Mouse (Mus musculus) cerebral cortex, adult 2 months (tissue): ENCODE results near the gene Tepsin.

Experiments used
- WGBS: fragments of 180-500 bp; shearing (Covaris S2); methylation state at CpG from one replicate; pipeline ENCODE4 v1.1.7; 2018; 5-methylcytosine and 5-hydroxymethylcytosine counted together

Gene Tepsin

DNA sequence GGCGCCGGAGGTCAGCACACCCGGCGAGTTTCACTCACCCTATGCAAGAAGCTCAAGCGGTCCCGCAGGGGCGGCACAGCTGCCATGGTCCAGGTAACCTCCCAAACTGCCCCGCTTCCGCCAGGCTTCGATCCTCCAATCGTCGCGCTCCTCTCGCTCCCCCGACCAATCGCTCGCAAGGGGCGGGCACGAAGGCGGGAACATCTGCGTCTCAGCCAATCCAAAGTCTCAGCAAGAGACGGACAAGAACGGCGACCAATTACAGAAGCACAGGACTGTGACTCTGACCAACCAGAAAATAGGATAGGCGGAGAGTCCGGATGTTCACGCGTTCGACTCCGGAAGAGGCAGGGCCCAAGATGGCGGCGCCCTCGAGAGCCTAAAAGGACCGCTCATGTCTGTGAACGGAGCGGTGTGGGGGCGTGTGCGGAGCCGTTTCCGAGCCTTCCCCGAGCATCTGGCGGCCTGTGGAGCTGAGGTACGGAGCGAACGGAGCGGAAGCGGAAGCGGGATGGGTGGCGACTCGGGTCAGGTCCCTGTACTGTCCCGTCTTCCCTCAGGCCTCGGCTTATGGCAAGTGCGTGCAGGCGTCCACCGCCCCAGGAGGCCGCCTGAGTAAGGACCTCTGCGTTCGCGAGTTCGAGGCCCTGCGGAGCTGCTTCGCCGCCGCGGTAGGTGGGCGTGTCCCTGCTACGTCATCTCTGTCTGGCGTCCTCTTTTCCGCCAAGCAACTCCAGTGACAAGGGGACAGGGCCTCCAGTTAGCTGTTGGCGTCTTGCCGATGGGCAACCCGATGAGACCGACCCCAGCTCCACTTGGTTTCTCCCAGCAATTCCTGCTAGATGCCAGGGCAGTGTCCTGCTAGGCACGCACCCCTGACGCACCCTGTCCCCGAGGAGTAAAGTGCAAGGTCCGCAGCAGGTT lies at the start of gene Tepsin, which contains the start of gene Ndufaf8:
TSS of gene Tepsin (minus strand) at position 144 of the 924 bp plus-strand sequence.
TSS of gene Ndufaf8 (plus strand) at position 341 of the 924 bp plus-strand sequence.
- under 1% methylated on average over 77 of the region's 77 CpGs for WGBS

DNA sequence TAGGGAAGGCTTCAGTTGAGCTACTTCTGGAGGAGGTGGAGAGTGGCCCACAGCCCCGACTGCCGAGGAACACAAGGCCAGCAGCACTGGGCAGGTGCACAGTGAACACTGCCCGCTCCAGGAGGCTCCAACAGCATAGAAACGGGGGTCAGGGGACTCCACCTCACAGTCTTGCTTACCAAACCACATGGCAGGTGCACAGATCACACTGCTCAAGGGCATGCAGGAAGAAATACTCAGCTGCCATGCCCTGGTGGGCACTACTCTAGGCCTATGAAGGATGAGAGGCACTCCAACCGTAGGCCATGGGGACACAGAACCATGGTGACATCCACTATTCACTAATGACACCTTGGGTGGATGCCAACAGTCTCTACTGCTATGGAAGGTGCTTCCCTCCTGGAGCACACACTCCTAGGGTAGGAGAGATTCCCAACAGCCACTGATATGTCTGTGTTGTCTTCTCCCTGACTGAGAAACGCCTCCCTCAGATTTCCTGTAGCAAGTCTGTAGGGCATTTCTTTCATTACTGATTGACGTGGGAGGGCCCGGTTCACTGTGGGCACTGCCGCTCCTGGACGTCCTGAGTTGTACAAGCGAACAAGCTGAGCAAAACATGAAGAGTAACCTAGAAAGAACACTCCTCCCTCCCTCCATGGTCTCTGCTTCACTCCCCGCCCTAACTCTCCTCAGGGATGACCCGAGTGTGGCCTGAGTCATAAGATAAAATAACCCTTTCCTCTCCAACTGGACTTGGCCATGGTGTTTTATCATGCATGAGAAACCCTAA lies 45.4 kb upstream of the Tepsin start:
- WGBS, result 82% methylated on average over 13 of the region's 13 CpGs

DNA sequence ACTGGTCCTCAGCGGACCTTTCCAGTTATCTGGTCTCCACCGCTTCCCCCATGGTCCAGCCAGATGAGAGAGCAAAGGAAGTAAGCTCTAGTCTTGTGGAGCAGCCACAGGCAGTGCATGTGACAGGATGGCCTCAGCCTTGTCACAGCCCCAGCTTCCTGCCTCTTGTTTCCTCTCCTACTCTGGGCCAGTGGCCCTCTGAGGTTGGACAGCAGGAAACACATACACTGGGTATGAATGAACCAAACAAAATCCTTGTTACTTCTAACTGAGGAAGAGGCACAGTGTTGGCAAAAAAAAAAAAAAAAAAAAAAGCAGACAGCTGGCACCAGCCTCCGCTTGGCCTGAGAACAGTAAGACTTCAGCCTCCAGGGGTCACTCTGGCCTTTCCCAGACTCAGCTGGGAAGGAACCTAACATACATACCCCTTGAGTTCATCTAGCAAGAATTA lies 44.1 kb upstream of the Tepsin start:
- 52% methylated on average over 3 of the region's 3 CpGs for WGBS

DNA sequence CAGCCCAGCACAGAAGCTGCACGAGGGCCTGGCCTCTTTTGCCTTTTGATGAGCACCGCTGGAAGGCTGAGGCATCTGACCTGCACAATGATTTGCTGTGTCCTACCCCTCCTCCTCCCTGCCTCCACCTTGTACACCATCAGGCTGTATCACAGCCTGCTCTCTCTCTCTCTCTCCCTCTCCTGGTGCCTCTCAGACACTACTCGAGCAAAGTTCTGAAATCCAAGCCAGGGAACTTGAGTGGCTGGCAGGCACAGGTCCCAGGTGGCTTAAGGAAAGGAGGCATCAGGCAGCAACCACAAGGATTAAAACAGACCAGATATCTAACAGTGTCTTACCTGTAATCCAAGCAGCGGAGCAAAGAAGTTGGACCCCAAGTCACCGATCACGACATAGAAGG lies 41.7 kb upstream of the Tepsin start:
- 75% methylated on average over 6 of the region's 6 CpGs for WGBS

DNA sequence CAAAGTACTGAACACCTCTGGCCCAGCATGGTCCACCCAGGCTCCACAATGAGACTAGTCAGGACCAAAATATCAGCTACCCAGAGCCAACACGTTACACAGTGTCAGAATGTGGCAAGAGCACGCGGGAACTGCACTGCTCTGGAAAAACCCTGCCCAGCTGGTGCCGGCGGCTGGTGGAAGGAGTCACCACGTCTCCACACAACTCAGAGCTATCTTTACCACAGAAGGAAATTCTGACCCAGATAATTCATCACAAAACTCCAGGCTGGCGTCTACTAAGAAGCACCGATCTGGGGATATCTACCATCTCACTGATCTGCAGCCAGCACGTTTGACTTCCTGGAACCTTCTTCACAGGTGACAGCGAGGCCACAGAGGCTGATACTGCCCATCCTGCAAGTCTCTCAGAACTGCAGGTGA lies 40.8 kb upstream of the Tepsin start:
- 51% methylated on average over 10 of the region's 10 CpGs for WGBS

DNA sequence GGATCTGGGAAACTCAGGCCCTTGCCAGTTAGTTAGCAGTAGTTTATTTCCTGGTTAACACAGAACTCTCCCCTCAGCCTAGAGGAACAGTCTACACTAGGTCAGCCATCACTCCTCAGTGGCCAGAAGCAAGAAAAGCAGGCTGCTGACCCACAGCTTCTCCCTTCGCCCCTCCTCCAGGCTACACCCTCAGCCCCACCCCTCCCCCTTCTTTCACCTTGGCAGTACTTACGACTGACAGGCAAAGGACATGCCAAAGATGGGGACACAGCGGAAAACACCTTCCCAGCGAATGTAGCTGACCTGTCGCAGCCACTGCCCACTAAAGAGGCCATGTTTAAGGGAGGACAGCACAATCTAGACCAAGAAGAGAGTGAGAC lies 39.1 kb upstream of the Tepsin start:
- WGBS, result 77% methylated on average over 5 of the region's 5 CpGs

DNA sequence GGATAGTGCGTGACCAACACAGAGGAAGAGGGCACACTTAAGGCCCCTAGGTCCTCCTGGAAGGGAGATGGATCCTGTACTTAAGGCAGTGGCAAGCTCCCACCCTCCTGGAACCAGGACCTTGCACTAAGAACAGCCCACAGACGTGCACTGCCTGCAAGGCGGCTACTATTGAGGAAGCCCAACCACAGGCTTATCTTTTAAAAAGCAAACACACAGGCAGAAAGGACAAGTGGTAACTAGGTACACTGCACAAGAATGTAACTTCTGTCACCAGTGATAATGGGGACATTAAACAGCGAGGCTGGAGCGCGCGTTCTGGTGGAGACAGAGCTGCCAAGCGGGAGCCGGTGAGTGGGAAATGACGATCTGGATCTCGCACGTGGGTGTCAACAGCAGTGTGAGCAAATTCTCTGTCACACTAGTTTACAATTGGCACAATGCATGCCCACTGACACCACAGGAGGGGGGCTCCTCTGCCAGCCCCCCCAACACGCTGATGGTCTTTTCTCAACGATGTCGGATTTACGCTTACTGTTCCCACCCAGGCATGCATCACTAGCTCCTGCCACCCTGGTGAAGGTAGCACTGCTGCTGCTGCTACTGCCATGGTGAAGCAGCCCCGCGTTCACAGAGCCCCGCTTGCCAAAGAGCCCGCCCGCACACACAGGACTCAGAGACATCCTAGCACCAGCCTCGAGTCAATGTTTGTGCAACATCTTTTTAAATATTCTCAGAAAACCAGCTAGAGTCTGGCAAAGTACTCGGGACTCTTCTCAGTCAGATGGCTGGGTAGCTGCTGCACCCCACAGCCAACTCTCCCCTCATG lies 38.5 kb upstream of the Tepsin start:
- WGBS, result 47% methylated on average over 23 of the region's 23 CpGs

DNA sequence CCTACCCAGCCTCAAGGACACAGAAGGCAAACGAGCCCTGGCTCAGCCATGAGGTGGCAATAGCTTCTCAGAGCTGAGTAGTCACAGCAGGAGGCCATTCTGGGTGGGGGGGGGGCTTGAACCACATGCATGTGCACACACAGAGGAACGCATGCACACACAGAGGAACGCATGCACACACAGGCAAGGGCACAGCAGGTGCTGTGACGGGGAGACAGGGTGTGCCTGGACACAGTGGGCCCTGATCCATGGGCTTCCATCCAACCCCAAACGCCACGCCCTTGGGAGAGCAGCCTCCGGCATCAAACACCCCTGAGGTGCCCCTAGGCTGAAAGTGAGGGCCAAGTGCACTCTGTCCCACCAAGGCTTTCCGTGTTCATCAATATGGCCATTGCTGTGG lies 37.7 kb upstream of the Tepsin start:
- WGBS, result 85% methylated on average over 8 of the region's 8 CpGs

DNA sequence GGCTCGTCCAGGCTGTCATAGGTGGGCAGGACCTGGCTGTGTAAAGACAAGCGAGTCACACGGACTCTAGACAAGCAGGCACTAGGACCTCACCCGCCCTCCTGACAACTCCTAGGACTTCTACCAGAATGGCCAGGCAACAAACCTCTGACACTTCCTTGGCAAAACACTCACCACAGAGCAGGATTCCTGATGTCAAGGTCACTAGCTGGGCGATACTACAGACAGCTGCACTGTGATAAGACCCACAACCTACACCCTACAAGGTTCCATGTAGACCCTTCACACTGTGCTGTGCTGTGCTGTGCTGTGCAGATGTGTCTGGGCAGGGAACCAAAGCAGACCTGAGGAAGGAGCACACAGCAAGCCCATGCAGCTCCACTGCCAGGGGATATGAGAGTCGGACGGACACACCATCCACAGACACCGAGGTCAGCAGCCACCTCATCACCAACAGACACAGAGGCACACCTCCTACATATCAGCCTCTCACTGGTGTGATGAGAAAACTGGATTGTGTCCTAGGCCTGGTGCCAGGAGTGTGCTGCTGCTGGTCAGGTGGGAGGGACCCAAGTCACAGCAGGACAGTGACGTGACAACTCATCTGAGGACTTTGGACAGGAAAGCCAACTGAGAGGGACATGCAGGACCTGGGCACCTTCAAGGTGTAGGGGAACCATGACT lies 36.5 kb upstream of the Tepsin start:
- 91% methylated on average over 9 of the region's 9 CpGs for WGBS

DNA sequence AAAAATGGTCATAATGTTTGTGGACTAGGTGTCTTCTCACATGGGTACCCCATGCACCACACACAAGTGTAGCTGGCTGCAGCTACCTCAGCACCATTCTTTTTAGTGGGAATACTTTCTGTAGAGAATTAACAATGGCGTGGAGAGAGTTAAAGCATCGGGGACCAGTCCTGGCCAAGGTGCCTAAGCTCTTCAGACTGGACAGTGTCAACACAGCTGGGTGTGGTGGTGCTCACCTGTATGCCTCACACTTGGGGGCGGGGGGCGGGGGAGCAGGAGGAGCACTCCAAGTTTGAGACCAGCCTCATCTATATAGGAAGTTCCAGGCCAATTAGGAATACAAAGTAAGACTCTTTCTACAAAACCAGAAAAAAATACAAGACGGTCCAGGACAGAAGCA lies 35.6 kb upstream of the Tepsin start:
- 97% methylated on average over 5 of the region's 5 CpGs for WGBS

DNA sequence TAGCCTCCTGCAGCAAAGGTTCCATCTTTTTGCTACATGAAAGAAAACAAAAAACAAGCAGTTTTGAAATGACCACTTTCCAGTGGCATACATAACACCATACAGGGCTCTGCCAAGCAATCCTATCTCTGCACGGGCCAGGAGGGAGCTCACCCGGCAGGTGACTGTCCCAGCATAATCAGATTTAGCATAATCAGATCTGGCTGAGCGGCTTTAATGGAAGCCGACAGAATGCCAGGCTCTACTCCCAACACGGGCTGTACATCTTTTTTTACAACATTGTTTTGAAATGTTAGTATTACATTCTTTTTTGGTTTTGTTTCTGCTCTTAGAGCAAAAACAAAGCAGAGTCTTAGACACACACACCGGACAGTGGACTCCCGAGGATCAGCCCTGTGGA lies 30.8 kb upstream of the Tepsin start:
- 81% methylated on average over 7 of the region's 7 CpGs for WGBS

DNA sequence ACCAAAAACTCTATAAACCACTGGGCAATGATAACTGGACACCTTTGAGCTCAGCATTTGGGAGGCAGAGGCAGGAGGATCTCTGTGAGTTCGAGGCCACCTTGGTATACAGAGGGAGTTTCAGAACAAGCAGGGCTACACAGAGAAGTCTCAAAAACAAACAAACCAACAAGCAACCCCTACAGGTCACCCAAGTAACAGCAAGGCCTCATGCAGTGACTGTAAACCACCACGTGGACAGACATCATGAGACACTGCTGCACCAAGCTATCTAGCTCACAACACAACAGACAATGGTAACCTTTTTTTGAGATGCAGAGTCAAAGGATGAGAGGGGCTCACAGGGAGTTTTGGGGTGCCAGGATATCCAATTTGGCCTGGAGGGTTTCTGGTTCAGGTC lies 28.3 kb upstream of the Tepsin start:
- 79% methylated on average over 2 of the region's 2 CpGs for WGBS

DNA sequence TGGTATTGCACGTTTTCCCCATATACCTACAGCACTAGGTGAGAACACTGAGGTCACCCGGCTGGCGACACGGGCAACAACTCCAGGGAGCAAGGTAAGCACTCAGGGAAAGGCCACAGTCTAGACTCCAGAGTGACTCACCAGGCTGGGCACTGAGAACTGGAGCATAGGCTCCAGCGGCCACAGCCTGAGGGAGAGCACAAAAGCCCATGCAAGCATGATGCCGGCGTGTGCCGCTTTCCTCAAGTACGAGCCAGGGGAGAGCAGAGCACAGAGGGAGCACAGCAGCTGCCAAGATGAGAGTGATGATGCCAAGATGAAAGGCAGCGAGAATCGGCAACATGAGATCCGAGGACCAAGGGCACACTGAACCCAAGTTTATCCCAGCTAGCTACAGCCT lies 23.6 kb upstream of the Tepsin start:
- WGBS, result 63% methylated on average over 12 of the region's 12 CpGs

DNA sequence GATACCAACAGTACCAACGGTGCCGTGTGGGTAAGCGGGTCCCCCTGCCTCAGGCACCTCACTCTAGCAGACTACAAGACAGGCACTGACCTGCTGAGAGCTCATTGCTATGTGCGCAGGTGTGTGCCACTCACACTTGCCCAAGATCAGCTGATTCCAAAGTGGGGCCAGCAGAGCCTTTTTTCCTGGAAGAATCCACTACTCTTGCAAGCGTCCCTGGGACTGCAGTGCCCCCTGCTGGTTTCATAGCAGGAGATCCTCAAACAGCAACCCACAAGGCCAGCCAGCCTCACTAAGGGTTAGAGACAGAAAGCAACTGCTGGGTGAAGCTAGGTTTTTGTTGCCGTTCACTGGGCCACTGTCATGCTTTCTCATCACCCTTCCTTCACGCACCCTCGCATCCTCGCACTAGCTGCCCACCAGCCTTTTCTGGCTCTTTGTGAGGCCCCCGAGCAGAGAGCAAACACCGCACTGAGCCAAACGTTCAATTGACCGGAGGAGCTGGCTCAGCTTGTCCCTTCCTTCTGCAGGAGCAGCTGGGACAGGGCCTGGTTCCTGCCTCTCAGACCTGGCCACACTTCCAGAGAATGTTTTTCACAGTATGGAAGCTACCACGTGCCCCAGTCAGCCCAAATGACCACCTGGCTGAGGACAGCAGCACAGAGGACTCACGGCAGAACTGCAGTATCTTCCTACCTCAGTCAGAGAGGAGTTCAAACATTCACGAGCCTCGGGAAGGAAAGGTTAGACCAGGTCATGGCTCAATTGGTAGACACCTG lies 22.3 kb upstream of the Tepsin start:
- 78% methylated on average over 17 of the region's 17 CpGs for WGBS

DNA sequence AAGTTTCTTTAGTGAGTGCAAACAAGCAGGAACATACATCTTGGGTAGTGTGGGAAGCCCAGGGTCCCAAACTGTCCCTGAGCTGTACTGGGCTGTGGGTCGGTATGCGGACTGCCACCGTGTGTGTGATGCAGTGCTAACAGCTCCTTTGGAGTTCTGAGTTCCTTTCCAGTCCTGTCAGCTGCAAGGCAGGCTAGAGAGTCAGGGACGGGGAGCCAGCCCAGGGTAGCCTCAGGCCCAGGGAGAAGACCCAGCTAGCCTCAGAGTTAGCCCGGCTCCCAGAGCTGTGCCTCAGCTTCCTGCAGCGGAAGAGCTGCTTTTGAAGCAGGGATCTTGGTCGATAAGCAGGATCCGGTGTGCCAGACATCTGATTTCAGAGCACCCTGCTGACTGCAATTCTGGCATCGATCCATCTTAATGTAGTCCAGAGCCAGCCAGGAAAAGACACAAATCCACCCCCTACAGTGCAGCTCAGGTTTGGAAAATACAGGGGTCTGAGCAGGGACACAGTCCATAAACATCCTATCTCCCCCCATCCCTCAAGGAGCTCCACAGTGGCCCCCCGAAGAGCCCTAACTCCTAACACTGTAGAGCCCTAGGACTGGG lies 21.5 kb upstream of the Tepsin start:
- WGBS, result 59% methylated on average over 10 of the region's 10 CpGs

DNA sequence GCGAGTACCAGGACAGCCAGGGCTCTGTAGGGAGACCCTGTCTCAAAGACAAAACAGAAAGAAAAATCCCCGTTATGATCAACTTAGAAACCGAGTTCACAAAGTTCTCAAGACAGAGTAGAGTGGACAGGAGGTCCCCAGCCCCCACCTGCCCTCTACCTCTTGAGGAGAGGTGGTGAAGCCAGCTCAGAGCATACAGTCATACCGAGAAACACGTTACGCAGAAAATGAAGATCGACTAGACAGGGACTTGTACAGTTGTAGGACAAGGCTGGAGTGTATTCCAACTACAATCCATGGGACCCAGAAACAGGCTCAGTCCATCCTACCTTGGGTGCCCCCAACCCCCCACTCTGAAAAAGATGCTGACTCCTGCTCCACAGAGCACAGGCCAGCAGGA lies 20.6 kb upstream of the Tepsin start:
- 98% methylated on average over 7 of the region's 7 CpGs for WGBS

DNA sequence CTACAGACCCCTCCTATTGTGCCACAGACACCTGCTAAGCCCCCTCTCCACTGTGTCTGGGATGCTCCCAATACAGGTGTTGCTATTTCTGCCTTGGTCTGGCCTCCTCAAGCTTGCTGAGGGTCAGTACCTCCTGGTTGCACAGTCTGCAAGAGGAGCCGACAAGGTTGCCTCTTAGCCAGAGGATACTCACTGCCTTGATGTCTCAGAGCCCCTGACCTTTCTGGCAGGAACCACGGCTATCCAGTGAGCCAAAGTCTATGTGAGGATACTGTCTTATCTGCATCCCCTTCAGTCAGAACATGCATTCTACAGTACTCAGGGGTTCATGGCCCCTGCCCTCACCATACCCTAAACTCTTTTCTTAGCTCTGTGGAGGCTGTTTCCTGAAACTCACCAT lies 19.1 kb upstream of the Tepsin start:
- 94% methylated on average over 2 of the region's 2 CpGs for WGBS

DNA sequence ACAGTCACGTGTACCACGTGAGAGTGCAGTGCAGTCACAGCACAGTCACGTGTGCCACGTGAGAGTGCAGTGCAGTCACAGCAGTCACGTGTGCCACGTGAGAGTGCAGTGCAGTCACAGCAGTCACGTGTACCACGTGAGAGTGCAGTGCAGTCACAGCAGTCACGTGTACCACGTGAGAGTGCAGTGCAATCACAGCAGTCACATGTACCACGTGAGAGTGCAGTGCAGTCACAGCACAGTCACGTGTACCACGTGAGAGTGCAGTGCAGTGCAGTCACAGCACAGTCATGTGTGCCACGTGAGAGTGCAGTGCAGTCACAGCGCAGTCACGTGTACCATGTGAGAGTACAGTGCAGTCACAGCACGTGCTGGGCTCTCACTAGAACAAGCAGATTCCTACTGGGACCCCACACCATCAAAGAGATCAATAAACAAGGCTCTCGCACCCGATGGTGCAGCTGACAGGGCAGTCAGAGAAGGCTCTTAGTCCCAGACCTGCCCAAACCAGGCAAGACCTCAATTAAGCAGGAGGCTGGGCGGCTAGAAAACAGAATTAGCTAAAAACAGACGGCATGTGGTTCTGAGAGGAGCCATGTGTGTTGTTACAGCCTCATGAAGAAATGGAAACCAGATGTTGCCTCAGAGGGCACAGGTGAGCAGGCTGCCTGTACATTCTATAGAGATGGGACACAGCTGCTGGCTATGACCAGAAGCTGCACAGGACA lies 16.1 kb upstream of the Tepsin start:
- 95% methylated on average over 21 of the region's 21 CpGs for WGBS

DNA sequence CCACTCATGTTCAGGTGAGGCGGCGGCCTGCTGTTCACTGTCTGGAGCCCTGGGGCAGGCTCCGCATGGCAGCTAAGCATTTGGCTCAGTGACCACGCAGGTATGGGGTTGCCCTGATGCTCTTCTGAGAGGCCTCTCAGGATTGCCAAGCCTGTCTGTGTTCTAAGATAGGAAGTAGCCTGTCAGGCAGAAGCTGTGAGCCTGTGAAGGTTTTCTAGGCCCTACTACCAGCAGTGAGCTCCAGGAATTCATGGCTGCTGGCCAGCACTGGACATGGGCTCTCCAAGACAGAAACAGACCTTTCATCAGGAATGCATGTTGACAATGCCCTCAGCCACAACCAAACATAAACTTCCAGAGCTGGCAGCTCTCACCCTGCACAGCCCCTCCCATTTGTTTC lies 13.6 kb upstream of the Tepsin start:
- 88% methylated on average over 4 of the region's 4 CpGs for WGBS
